Mouse (Mus musculus): ENCODE results near the gene Pdcd1lg2. TPM values are rescaled to one million over a fixed set of nuclear protein-coding genes. Genes with fewer than 3 reads are reported as not detected.

The Pdcd1lg2 gene
- polyA plus RNA-seq, 1 experiment from 2014 or later = 0.09 TPM

DNA sequence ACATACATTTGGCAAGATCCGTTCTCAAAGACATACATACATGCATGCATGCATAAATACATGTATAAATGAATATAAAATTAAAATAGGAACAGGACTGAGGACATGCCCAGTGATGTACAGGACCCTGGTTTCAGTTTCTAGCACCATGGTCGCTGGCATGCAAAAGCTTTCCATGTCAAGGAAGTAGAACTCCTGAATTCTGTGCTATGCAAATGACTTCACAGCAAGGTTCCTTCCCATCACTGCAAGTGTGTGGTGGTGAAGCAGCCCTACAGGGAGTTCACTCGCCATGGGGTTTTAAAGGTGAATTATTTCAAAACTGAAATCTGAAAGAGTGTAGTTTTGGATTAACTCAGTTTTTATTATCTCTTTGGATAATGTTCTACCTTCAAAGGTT is 34.3 kb upstream of the Pdcd1lg2 start:
- no peak overlapping the region for H3K27ac ChIP-seq (ENCODE audit: low read depth, low read length)
- no peaks in the 10 kb centered on the region for H3K4me1 ChIP-seq (ENCODE audit: control insufficient read depth, insufficient read depth, low read depth, low read length)
- H3K4me2 ChIP-seq (ENCODE audit: low read length) = no peak overlapping the region
- H3K36me3 ChIP-seq (ENCODE audit: control insufficient read depth, insufficient read depth, low read length) = no peaks in the 10 kb centered on the region
- WGBS = 69% methylated on average over 3 of the region's 3 CpGs
- no peak overlapping the region for H3K9ac ChIP-seq (ENCODE audit: low read depth, low read length)
- H3K4me3 ChIP-seq (ENCODE audit: low read length) = no peak overlapping the region
- H3K9me3 ChIP-seq (ENCODE audit: control insufficient read depth, low read length) = no peaks in the 10 kb centered on the region
- no peak for ATAC-seq
- no peaks in the 10 kb centered on the region for H3K27me3 ChIP-seq (replicated peaks; ENCODE audit: control insufficient read depth, insufficient read depth, low read length)

DNA sequence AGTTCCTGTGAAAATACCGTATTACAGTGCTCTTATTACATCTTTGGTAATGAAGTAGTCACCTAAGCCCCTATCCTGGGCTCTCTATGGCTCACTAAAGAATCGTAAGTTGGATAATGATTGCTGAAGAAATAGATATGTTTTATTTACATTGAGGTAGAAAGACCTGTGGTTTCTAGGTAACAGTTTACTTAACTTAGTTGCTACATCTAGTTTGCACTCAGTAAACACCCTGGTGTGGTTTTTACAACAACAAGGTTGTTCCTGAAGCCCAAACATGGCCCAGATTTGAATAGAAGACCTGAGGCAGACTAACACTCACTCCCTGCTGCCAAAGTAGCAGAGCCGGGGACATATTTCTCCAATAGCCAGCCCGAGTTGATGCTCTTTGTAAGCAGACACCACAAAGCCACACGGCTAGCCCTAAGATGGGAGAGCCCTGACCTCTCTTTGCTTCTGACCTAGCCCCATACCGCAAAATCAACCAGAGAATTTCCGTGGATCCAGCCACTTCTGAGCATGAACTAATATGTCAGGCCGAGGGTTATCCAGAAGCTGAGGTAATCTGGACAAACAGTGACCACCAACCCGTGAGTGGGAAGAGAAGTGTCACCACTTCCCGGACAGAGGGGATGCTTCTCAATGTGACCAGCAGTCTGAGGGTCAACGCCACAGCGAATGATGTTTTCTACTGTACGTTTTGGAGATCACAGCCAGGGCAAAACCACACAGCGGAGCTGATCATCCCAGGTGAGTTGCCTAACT is 30.7 kb upstream of the Pdcd1lg2 start:
- Histone ChIP-seq H3K4me2 (ENCODE audit: low read length) (no peak overlapping the region), H3K4me1 (ENCODE audit: control insufficient read depth, insufficient read depth, low read depth, low read length) (no peaks in the 10 kb centered on the region), H3K27me3 (replicated peaks; ENCODE audit: control insufficient read depth, insufficient read depth, low read length) (no peaks in the 10 kb centered on the region), H3K36me3 (ENCODE audit: control insufficient read depth, insufficient read depth, low read length) (no peaks in the 10 kb centered on the region), H3K9ac (ENCODE audit: low read depth, low read length) (no peak overlapping the region), H3K27ac (ENCODE audit: low read depth, low read length) (no peak overlapping the region), H3K4me3 (ENCODE audit: low read length) (no peak overlapping the region), H3K9me3 (ENCODE audit: control insufficient read depth, low read length) (no peaks in the 10 kb centered on the region)
- 91% methylated on average over 14 of the region's 14 CpGs for WGBS
- ATAC-seq = no peak

DNA sequence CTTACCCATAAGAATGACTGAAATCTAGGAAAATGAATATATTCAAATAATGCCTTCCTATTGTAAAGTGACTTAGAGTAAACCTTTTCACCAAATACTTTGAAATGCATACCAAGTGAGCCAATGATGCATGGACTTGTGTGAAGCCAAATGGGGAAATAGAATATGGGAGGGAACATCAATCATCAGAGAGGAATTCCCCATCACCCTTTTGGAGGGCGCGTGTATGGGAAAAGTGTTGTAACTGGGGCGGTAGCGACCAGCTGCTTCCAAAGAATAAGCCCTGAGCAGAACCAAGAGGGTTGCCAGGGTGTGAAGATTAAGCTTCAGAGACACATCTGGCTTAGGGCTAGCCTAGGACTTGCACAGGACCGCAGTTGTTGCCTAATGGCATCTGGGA is 27.4 kb upstream of the Pdcd1lg2 start:
- Histone ChIP-seq H3K27ac (ENCODE audit: low read depth, low read length) (no peak overlapping the region), H3K4me3 (ENCODE audit: low read length) (no peak overlapping the region), H3K27me3 (replicated peaks; ENCODE audit: control insufficient read depth, insufficient read depth, low read length) (no peaks in the 10 kb centered on the region), H3K9ac (ENCODE audit: low read depth, low read length) (no peak overlapping the region), H3K4me2 (ENCODE audit: low read length) (no peak overlapping the region), H3K9me3 (ENCODE audit: control insufficient read depth, low read length) (no peaks in the 10 kb centered on the region), H3K4me1 (ENCODE audit: control insufficient read depth, insufficient read depth, low read depth, low read length) (no peaks in the 10 kb centered on the region), H3K36me3 (ENCODE audit: control insufficient read depth, insufficient read depth, low read length) (no peaks in the 10 kb centered on the region)
- WGBS = 93% methylated on average over 5 of the region's 5 CpGs
- ATAC-seq = no peak

DNA sequence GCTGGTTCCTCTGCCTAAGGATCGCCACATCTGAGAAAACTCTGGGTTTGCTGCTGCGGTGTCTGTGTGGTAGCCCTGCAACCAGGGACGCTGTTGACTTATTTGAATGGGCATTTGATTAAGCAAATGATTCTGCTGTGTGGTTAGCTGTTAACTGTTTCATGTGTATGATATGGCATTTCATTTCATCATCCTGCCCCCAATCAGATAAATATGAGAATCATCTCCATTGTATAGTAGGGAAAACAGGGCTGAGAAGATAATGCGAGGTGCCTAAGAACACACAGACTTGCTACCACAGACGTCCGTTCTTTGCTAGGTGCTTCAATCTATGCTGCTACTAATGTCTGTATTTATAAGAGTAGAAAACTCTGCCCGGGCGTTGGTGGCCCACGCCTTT is 26.3 kb upstream of the Pdcd1lg2 start:
- ATAC-seq = no peak
- H3K27ac ChIP-seq (ENCODE audit: low read depth, low read length) = no peak overlapping the region
- H3K9ac ChIP-seq (ENCODE audit: low read depth, low read length) = no peak overlapping the region
- no peaks in the 10 kb centered on the region for H3K4me1 ChIP-seq (ENCODE audit: control insufficient read depth, insufficient read depth, low read depth, low read length)
- H3K27me3 ChIP-seq (replicated peaks; ENCODE audit: control insufficient read depth, insufficient read depth, low read length) = no peaks in the 10 kb centered on the region
- H3K36me3 ChIP-seq (ENCODE audit: control insufficient read depth, insufficient read depth, low read length) = no peaks in the 10 kb centered on the region
- no peak overlapping the region for H3K4me3 ChIP-seq (ENCODE audit: low read length)
- no peak overlapping the region for H3K4me2 ChIP-seq (ENCODE audit: low read length)
- H3K9me3 ChIP-seq (ENCODE audit: control insufficient read depth, low read length) = no peaks in the 10 kb centered on the region
- 90% methylated on average over 9 of the region's 9 CpGs for WGBS

DNA sequence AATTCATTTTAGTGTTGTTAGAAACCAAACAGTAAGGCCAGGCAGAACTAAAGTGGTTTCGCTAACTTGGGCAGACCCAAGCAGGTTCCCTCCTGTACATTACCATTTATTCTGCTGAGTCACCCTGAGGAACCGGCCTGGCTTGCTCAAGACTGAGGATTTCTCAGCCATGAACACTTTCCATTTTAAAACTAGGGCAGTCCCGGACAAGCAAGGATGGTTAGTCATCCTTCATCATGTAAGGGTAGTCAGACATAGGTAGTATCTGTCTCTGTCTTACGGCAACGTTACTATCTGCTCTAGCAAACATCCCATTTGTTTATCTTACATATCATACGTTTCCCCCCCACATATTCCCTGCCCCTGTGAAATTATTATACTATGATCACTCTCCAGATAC is 25.7 kb upstream of the Pdcd1lg2 start:
- Histone ChIP-seq H3K27me3 (replicated peaks; ENCODE audit: control insufficient read depth, insufficient read depth, low read length) (no peaks in the 10 kb centered on the region), H3K9me3 (ENCODE audit: control insufficient read depth, low read length) (no peaks in the 10 kb centered on the region), H3K9ac (ENCODE audit: low read depth, low read length) (no peak overlapping the region), H3K4me2 (ENCODE audit: low read length) (no peak overlapping the region), H3K36me3 (ENCODE audit: control insufficient read depth, insufficient read depth, low read length) (no peaks in the 10 kb centered on the region), H3K4me1 (ENCODE audit: control insufficient read depth, insufficient read depth, low read depth, low read length) (no peaks in the 10 kb centered on the region), H3K4me3 (ENCODE audit: low read length) (no peak overlapping the region), H3K27ac (ENCODE audit: low read depth, low read length) (no peak overlapping the region)
- ATAC-seq = no peak
- 89% methylated on average over 6 of the region's 6 CpGs for WGBS

DNA sequence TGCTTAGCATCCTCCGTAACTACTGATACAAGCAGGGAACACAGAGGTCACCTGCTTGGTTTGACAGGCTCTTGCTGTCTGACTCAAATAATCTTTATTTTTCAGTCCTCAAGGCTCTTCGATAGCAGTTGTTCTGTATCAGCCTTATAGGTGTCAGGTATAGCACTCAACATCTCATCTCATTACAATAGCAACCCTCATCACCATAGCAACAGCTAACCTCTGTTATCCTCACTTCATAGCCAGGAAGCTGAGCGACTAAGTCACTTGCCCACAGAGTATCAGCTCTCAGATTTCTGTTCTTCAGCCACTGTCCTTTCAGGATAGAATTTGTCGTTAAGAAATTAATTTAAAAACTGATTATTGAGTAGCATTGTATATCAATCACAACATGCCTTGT is 24.9 kb upstream of the Pdcd1lg2 start:
- no peak overlapping the region for H3K4me3 ChIP-seq (ENCODE audit: low read length)
- no peaks in the 10 kb centered on the region for H3K9me3 ChIP-seq (ENCODE audit: control insufficient read depth, low read length)
- H3K27ac ChIP-seq (ENCODE audit: low read depth, low read length) = no peak overlapping the region
- no peaks in the 10 kb centered on the region for H3K27me3 ChIP-seq (replicated peaks; ENCODE audit: control insufficient read depth, insufficient read depth, low read length)
- H3K4me2 ChIP-seq (ENCODE audit: low read length) = no peak overlapping the region
- no peak for ATAC-seq
- no peak overlapping the region for H3K9ac ChIP-seq (ENCODE audit: low read depth, low read length)
- H3K4me1 ChIP-seq (ENCODE audit: control insufficient read depth, insufficient read depth, low read depth, low read length) = no peaks in the 10 kb centered on the region
- 83% methylated on average over 4 of the region's 4 CpGs for WGBS
- no peaks in the 10 kb centered on the region for H3K36me3 ChIP-seq (ENCODE audit: control insufficient read depth, insufficient read depth, low read length)

DNA sequence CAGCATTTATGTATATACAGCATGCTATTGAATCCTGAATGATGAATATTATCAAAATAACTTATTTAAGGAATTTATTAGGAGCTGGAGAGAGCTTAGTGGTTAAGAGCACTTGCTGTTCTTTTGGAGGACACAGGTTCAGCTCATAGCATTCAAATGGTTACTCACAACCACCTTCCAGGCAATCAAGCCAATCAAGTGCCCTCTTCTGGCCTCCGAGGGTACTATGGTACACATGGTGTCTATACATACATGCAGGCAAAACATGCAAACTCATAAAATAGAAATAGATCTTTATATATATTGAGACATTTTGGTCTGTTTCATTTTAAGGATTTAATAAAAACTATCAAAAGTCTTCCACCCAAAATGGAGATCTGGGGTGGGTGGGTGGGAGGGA is 21.9 kb upstream of the Pdcd1lg2 start:
- no peaks in the 10 kb centered on the region for H3K9me3 ChIP-seq (ENCODE audit: control insufficient read depth, low read length)
- WGBS = 100% methylated on average over 1 of the region's 1 CpGs
- no peak overlapping the region for H3K9ac ChIP-seq (ENCODE audit: low read depth, low read length)
- H3K4me3 ChIP-seq (ENCODE audit: low read length) = no peak overlapping the region
- no peaks in the 10 kb centered on the region for H3K27me3 ChIP-seq (replicated peaks; ENCODE audit: control insufficient read depth, insufficient read depth, low read length)
- no peak overlapping the region for H3K27ac ChIP-seq (ENCODE audit: low read depth, low read length)
- H3K4me2 ChIP-seq (ENCODE audit: low read length) = no peak overlapping the region
- H3K36me3 ChIP-seq (ENCODE audit: control insufficient read depth, insufficient read depth, low read length) = no peaks in the 10 kb centered on the region
- ATAC-seq = no peak
- H3K4me1 ChIP-seq (ENCODE audit: control insufficient read depth, insufficient read depth, low read depth, low read length) = no peaks in the 10 kb centered on the region

DNA sequence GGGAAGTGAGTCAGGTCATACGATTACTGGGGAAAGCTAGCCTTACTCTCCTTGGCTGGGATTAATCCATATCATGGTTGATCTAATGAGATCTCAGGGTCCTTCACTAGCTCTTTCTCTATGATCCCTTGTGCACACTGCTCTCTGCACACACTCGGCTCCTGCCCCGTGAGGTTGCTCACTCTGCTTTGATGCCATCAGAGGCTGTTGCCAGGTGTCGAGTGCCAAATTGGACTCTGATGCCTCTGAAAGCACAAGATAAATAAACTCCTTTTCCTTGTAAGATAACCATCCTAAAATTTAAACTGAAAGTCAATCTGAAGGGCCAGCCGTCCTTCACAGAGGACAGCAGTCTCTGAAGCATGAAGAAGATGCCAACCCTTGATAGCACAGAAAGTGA is 20.2 kb upstream of the Pdcd1lg2 start:
- Histone ChIP-seq H3K9ac (ENCODE audit: low read depth, low read length) (no peak overlapping the region), H3K27me3 (replicated peaks; ENCODE audit: control insufficient read depth, insufficient read depth, low read length) (no peaks in the 10 kb centered on the region), H3K4me3 (ENCODE audit: low read length) (no peak overlapping the region), H3K4me1 (ENCODE audit: control insufficient read depth, insufficient read depth, low read depth, low read length) (no peaks in the 10 kb centered on the region), H3K36me3 (ENCODE audit: control insufficient read depth, insufficient read depth, low read length) (no peaks in the 10 kb centered on the region), H3K27ac (ENCODE audit: low read depth, low read length) (no peak overlapping the region), H3K9me3 (ENCODE audit: control insufficient read depth, low read length) (no peaks in the 10 kb centered on the region), H3K4me2 (ENCODE audit: low read length) (no peak overlapping the region)
- ATAC-seq = no peak
- WGBS = 92% methylated on average over 5 of the region's 5 CpGs

DNA sequence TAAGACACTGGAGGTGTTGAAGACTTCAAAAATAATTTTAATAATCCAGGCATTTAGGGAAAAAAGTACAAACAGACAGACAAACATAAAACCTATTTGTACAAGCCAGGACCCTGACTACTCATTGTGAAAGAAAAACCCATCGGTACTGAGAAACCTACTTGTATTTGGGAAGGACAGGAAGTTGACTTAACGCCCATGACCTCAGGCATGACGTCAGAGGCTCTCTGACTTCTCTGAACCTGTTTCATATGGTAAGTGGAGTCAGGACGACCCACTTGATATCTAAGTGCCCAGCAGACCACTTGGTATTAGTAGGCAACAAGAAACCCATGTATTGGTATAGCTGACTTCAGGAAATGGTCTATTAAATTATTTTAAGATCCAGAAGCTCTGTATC is 19.4 kb upstream of the Pdcd1lg2 start:
- Histone ChIP-seq H3K9me3 (ENCODE audit: control insufficient read depth, low read length) (no peaks in the 10 kb centered on the region), H3K27ac (ENCODE audit: low read depth, low read length) (no peak overlapping the region), H3K27me3 (replicated peaks; ENCODE audit: control insufficient read depth, insufficient read depth, low read length) (no peaks in the 10 kb centered on the region), H3K4me3 (ENCODE audit: low read length) (no peak overlapping the region), H3K4me2 (ENCODE audit: low read length) (no peak overlapping the region), H3K36me3 (ENCODE audit: control insufficient read depth, insufficient read depth, low read length) (no peaks in the 10 kb centered on the region), H3K4me1 (ENCODE audit: control insufficient read depth, insufficient read depth, low read depth, low read length) (no peaks in the 10 kb centered on the region), H3K9ac (ENCODE audit: low read depth, low read length) (no peak overlapping the region)
- ATAC-seq = no peak
- WGBS = 73% methylated on average over 4 of the region's 4 CpGs

DNA sequence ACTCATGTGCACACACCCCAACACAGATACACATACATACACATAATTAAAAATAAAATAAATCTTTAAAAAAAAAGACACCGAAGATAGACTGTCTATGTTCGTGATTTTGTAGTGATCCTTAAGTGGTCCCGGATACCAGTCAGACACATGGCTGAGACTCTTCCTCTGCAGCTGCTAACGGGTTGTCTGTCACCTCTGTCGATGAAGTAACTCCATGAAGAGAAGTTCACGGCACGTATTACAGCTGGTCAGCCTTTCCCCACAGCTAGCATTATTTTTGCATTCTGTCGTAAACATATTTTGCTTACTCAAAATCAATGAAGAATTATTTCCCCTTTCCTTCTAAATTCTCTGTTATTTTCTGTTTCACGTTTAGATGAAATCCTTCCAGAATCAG is 17.4 kb upstream of the Pdcd1lg2 start:
- WGBS = 92% methylated on average over 9 of the region's 9 CpGs
- H3K4me2 ChIP-seq (ENCODE audit: low read length) = no peak overlapping the region
- no peak for ATAC-seq
- H3K4me3 ChIP-seq (ENCODE audit: low read length) = no peak overlapping the region
- no peak overlapping the region for H3K9ac ChIP-seq (ENCODE audit: low read depth, low read length)
- H3K27me3 ChIP-seq (replicated peaks; ENCODE audit: control insufficient read depth, insufficient read depth, low read length) = no peaks in the 10 kb centered on the region
- no peaks in the 10 kb centered on the region for H3K4me1 ChIP-seq (ENCODE audit: control insufficient read depth, insufficient read depth, low read depth, low read length)
- H3K9me3 ChIP-seq (ENCODE audit: control insufficient read depth, low read length) = peaks cover 1% of the 10 kb centered on the region; the same call in 1 of the 2 replicates
- H3K36me3 ChIP-seq (ENCODE audit: control insufficient read depth, insufficient read depth, low read length) = no peaks in the 10 kb centered on the region
- H3K27ac ChIP-seq (ENCODE audit: low read depth, low read length) = no peak overlapping the region
